Mouse (Mus musculus) bone marrow, adult 2 months (tissue): Measurements from ENCODE around the gene Prr18. TPM values are rescaled to one million over a fixed set of nuclear protein-coding genes. Genes with fewer than 3 reads are reported as not detected.

Experiments used
- H3K27ac ChIP-seq: fragments of 200-500 bp; 2 replicates; pipeline ENCODE4 v1.5.1; 2012; ENCODE audit warnings: low read depth, mild to moderate bottlenecking, control low read depth, inconsistent platforms, low read length; ENCODE audit not compliant: control insufficient read depth, poor library complexity, insufficient read depth
- H3K4me1 ChIP-seq: fragments of 200-500 bp; 2 replicates; pipeline ENCODE4 v1.6.1; 2011; ENCODE audit warnings: low read length; ENCODE audit not compliant: control insufficient read depth, insufficient read depth
- H3K4me3 ChIP-seq: fragments of 200-500 bp; replicated peaks from 2 replicates; pipeline ENCODE3; 2011; ENCODE audit warnings: mild to moderate bottlenecking, low read depth, low read length, control low read depth; ENCODE audit not compliant: control insufficient read depth
- CTCF ChIP-seq: fragments of 200-500 bp; IDR thresholded peaks from 2 replicates; pipeline ENCODE4 v1.5.1; 2011; ENCODE audit warnings: low read length, control low read depth; ENCODE audit not compliant: control insufficient read depth, insufficient read depth
- POLR2A ChIP-seq: fragments of 200-500 bp; IDR thresholded peaks from 2 replicates; pipeline ENCODE4 v1.6.1; 2011; ENCODE audit warnings: low read depth, mild to moderate bottlenecking, control low read depth, low read length, borderline replicate concordance; ENCODE audit not compliant: control insufficient read depth
- WGBS: fragments of 180-500 bp; shearing (Covaris S2); methylation state at CpG from one replicate; pipeline ENCODE4 v1.1.7; 2018; 5-methylcytosine and 5-hydroxymethylcytosine counted together
- polyA plus RNA-seq: library from polyadenylated mRNA; stranded (reverse); fragments of >200 nt; gene quantifications from 2 replicates; pipeline ENCODE4 v1.2.4, GENCODE M21; 2011; ENCODE audit warnings: low replicate concordance; ENCODE audit not compliant: missing spikeins, insufficient read depth, insufficient read length

Gene Prr18
- polyA plus RNA-seq, 1 experiment = not detected

GRCm38 (mm10) chr17:8388990-8389789 is 51.9 kb downstream of the Prr18 start:
- Histone ChIP-seq H3K4me3 (peak overlapping the region; percentile 18), H3K27ac (no peak overlapping the region), H3K4me1 (no peaks in the 10 kb centered on the region; the same call in 1 of the 2 replicates)
- TF ChIP-seq POLR2A = no peak
- TF ChIP-seq CTCF = no peak
- WGBS = under 1% methylated on average over 28 of the region's 28 CpGs

DNA sequence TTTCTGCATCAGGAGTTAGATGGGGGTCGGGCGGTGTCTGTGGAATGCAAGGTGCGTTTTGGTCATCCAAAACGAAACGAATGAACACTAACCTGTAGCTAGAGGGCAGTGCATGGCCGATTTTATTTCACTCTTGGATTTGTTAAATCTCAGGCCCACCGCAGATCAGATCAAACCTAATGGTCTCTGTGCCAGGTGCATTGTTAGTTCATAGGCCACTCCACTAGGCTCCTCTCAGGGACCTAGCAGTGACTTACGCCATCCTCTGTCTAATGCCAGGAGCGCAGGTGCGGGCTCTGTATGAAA is 52.5 kb downstream of the Prr18 start:
- Histone ChIP-seq H3K4me1 (no peaks in the 10 kb centered on the region; the same call in 1 of the 2 replicates), H3K4me3 (no peak overlapping the region), H3K27ac (no peak overlapping the region)
- WGBS = 15% methylated on average over 10 of the region's 10 CpGs
- TF ChIP-seq POLR2A = no peak
- TF ChIP-seq CTCF = no peak

DNA sequence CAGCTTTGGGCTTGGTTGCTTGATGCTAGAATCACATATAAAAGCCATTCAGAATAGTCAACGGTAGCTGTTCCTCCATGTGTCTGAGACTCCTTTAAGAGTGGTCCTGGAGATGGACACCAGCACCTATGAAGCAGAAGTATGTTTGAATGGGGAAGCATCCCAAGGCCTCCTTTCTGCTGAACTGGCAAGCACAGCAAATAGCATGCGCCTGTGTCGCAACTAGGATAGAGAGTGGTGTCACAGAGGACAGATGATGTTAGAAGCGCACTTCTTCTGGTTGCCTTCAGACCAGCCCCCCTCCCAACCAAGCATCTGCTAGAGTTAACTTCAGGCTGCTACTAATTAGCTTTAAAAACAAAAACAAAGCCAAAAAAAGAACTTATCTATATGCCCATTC is 53.2 kb downstream of the Prr18 start:
- Histone ChIP-seq H3K4me3 (no peak overlapping the region), H3K4me1 (no peaks in the 10 kb centered on the region; the same call in 1 of the 2 replicates), H3K27ac (no peak overlapping the region)
- TF ChIP-seq CTCF (no peak), POLR2A (no peak)
- WGBS = 48% methylated on average over 4 of the region's 4 CpGs

Other genes starting within 250 kb of the Prr18 start
- not detected in 2 replicates for gene Gm49673, start 189.7 kb upstream of the Prr18 start, polyA plus RNA-seq
- 2.3 TPM in 1 of 2 replicates, not detected in the other for gene Rnaset2a, start 189.4 kb upstream of the Prr18 start, polyA plus RNA-seq
- gene Fgfr1op, start 172.0 kb upstream of the Prr18 start, polyA plus RNA-seq = 23.3 and 24.2 TPM in 2 replicates
- gene Ccr6, start 101.4 kb upstream of the Prr18 start, polyA plus RNA-seq = not detected in 2 replicates
- gene Mpc1, start 54.6 kb upstream of the Prr18 start, polyA plus RNA-seq = 26.7 and 40.1 TPM in 2 replicates
- 11.9 and 17.9 TPM in 2 replicates for gene Sft2d1, start 26.4 kb upstream of the Prr18 start, polyA plus RNA-seq
- not detected in 2 replicates for gene T2, start 18.5 kb downstream of the Prr18 start, polyA plus RNA-seq
- gene T, start 97.0 kb downstream of the Prr18 start, polyA plus RNA-seq = not detected in 2 replicates
- 3.0 and 5.5 TPM in 2 replicates for gene Pde10a, start 187.9 kb downstream of the Prr18 start, polyA plus RNA-seq
- not detected in 2 replicates for gene Gm17087, start 229.5 kb downstream of the Prr18 start, polyA plus RNA-seq